Mouse (Mus musculus): Measurements from ENCODE around the gene Zfp706. TPM values are rescaled to one million over a fixed set of nuclear protein-coding genes. Genes with fewer than 3 reads are reported as not detected.

The Zfp706 gene
- polyA plus RNA-seq, 1 experiment from 2014 or later, result 457 TPM

DNA sequence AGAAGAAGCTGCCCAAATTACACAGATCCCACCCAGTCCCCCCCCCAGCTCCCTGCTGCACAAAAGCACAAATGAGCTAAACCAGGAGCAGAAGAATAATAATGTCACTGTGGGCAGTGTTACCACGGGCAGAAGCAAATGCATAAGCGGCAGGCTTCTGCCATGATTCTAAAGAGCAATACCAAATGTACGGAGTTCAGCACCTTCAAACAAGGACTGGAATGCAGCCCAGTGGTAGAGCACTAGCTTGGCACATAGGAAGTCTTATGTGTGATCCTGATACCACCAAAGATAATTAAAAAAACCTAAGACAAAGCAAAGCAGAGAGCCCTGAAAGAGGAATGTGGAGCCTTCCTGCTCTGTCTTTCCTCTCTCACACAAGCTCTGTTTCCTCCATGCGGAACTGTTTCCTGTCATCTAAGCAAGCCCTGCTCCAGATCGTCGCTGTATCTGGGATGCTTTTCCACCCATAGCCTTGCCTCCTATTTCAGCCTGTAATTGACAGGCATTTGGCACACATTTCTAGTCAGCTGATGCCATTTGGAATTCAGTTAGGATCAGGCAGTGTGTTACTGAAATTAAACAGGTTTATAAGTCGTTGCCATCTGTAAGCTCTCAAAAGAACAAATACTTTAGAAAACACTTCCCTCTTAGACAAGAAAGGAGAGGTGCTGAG is 29.0 kb upstream of the Zfp706 start:
- peak; percentile 58; the same call in 1 of the 2 replicates for ATAC-seq (ENCODE audit: low FRiP score)
- WGBS, result 58% methylated on average over 7 of the region's 7 CpGs
- no peak overlapping the region for H3K4me3 ChIP-seq (replicated peaks)
- peak overlapping the region; percentile 15; the same call in 1 of the 2 replicates for H3K27ac ChIP-seq (replicated peaks)
- no peaks in the 10 kb centered on the region for H3K36me3 ChIP-seq
- H3K9me3 ChIP-seq (replicated peaks), result no peaks in the 10 kb centered on the region
- H3K4me1 ChIP-seq, result peaks cover 12% of the 10 kb centered on the region
- no peaks in the 10 kb centered on the region for H3K27me3 ChIP-seq (replicated peaks)
- no peak overlapping the region for H3K9ac ChIP-seq (replicated peaks)
- no peak overlapping the region for H3K4me2 ChIP-seq

DNA sequence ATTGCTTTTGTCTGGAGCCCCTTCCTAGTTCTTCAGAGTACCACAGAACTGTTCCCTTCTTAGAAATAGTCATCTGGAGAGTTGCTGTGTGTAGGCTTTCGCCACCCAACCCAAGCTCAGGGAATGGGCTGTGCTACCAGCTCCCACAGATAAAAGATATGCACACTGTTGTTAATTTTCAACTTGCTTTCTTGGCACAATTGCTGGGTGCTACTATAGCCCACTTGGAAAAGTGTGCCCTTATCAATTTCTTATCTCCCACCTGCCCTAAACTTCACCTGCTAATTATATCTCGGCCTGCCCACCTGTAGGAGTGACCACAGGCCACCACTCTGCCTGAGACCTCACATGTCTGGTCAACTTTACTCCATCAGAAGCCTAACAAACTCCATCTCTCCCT is 26.6 kb upstream of the Zfp706 start:
- 93% methylated on average over 2 of the region's 2 CpGs for WGBS
- H3K9ac ChIP-seq (replicated peaks), result no peak overlapping the region
- H3K27me3 ChIP-seq (replicated peaks), result no peaks in the 10 kb centered on the region
- no peaks in the 10 kb centered on the region for H3K9me3 ChIP-seq (replicated peaks)
- H3K36me3 ChIP-seq, result no peaks in the 10 kb centered on the region
- no peak overlapping the region for H3K4me2 ChIP-seq
- no peak overlapping the region for H3K4me3 ChIP-seq (replicated peaks)
- H3K27ac ChIP-seq (replicated peaks), result no peak overlapping the region
- peaks cover 19% of the 10 kb centered on the region for H3K4me1 ChIP-seq
- no peak for ATAC-seq (ENCODE audit: low FRiP score)

DNA sequence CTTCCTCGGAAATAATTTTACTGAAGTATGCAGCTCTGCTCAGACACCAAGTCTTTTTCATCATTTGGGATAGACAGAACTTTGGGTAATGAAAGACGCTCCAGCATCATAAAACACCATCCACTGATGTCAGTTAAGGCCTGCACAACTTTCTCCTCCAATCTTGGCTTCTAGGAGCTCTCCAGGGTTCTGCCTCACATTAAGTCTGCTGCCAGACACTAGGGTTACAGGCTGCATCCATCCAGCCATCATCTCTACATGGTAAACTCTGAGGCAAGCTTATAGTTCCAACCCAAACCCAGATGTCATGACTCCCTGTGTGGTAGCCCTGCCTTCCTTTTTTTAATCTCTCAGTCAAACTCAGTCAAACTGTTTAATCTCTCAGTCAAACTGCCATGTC is 25.9 kb upstream of the Zfp706 start:
- Histone ChIP-seq H3K27me3 (replicated peaks) (no peaks in the 10 kb centered on the region), H3K4me2 (no peak overlapping the region), H3K36me3 (no peaks in the 10 kb centered on the region), H3K27ac (replicated peaks) (no peak overlapping the region), H3K4me1 (peaks cover 19% of the 10 kb centered on the region), H3K4me3 (replicated peaks) (no peak overlapping the region), H3K9ac (replicated peaks) (no peak overlapping the region), H3K9me3 (replicated peaks) (no peaks in the 10 kb centered on the region)
- 90% methylated on average over 2 of the region's 2 CpGs for WGBS
- ATAC-seq (ENCODE audit: low FRiP score), result no peak

DNA sequence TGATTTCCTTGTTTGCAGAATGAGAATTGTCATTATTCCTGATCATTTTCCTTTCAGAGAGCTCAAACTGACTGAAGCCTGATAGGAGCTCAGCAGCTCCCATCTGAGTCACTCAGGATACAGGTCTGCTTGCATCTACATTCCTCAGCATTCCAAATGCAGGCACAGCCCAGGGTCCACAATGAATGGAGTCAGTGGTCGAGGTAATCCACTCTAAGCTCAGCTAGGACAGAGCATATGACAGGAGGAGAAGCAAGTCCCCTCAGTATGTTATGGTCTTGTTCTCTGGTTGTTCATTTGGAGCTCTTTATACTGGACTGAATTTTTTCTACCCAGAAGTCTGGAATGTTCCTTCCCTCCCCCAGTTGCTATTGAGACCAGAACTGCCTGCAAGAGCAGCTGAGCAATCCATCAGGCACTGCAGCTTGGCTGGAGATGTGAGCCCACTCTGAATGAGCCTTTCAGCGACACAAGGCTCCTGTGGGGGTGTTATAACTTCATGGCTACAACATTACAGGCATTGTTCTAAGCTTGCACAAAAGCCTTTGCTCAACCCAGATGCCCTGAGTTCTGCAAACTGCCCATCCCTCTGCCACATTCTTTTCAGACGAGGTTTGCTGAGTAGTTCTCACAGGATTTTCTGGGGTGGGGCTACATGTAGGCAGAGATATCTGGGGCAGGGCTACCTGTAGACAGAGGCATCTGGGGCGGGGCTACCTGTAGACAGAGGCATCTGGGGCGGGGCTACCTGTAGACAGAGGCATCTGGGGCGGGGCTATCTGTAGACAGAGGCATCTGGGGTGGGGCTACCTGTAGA is 24.0 kb upstream of the Zfp706 start:
- no peaks in the 10 kb centered on the region for H3K27me3 ChIP-seq (replicated peaks)
- no peak overlapping the region for H3K4me3 ChIP-seq (replicated peaks)
- H3K36me3 ChIP-seq, result no peaks in the 10 kb centered on the region
- H3K4me1 ChIP-seq, result peaks cover 13% of the 10 kb centered on the region
- H3K27ac ChIP-seq (replicated peaks), result peak overlapping the region; percentile 43
- H3K9ac ChIP-seq (replicated peaks), result no peak overlapping the region
- ATAC-seq (ENCODE audit: low FRiP score), result peak; percentile 72
- WGBS, result 39% methylated on average over 6 of the region's 6 CpGs
- H3K4me2 ChIP-seq, result no peak overlapping the region
- H3K9me3 ChIP-seq (replicated peaks), result no peaks in the 10 kb centered on the region

DNA sequence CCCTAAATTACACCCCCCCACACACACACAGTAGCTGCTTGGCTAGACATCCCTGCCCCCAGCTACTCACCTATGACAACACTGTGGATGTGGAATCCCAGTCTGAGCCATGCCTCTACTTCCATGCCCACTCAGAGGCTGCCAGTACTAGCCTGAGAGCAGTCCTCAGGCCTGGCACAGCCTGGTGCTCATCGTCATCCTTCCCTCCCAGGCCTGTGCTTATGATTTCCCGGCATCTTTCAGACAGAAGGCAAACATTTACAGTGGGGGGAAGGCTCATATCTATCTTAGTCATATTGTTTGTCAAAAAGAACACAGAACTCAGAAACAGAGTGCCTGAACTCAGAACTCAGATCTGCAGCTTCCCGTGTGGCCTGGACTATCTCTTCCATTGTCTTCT is 23.4 kb upstream of the Zfp706 start:
- H3K4me3 ChIP-seq (replicated peaks), result no peak overlapping the region
- no peaks in the 10 kb centered on the region for H3K9me3 ChIP-seq (replicated peaks)
- H3K4me1 ChIP-seq, result peaks cover 9% of the 10 kb centered on the region
- no peak for ATAC-seq (ENCODE audit: low FRiP score)
- no peaks in the 10 kb centered on the region for H3K36me3 ChIP-seq
- 78% methylated on average over 3 of the region's 3 CpGs for WGBS
- peak overlapping the region; percentile 43 for H3K27ac ChIP-seq (replicated peaks)
- H3K9ac ChIP-seq (replicated peaks), result no peak overlapping the region
- no peak overlapping the region for H3K4me2 ChIP-seq
- no peaks in the 10 kb centered on the region for H3K27me3 ChIP-seq (replicated peaks)

DNA sequence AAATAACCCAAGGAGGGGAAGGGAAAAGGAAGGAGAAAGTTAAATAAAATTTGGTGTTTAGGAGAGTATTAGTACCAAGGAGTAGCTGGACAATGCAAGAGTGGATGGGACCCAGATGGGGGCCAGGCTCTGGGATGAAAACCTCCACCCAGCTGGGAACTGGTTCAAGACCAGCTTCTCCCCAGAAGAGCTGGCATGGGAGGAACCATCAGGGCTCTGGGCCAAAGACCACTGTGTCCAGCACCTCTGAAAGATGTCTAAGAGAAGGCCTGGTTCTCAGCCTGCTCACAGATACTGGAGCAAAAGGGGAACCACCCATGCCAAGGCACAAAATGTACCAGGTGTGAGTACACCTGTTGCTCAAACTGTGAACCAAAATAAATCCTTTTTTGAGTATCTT is 20.4 kb upstream of the Zfp706 start:
- no peak overlapping the region for H3K4me2 ChIP-seq
- no peak for ATAC-seq (ENCODE audit: low FRiP score)

DNA sequence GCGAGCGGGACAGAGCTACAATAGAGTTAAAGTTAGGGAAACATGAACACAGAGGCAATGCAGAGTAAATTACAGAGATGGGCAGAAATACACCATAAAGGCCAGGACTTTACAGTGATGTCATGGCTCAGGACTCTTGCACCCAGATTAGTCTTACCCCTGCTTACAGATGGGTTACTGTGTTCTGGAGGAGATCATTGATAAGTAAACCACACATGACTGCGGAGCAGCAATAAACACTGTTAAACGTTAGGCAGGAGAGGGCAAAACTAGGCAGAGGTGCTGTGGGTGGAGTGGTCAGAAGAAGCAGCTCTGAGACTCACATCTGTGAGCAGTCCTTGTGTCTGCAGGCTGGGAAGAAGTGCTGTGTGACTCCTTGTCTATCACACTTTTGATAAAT is 18.9 kb upstream of the Zfp706 start:
- Histone ChIP-seq H3K4me1 (peaks cover 5% of the 10 kb centered on the region; the same call in 1 of the 2 replicates), H3K27ac (replicated peaks) (no peak overlapping the region), H3K4me2 (no peak overlapping the region), H3K27me3 (replicated peaks) (no peaks in the 10 kb centered on the region), H3K9me3 (replicated peaks) (no peaks in the 10 kb centered on the region), H3K9ac (replicated peaks) (no peak overlapping the region), H3K4me3 (replicated peaks) (no peak overlapping the region), H3K36me3 (no peaks in the 10 kb centered on the region)
- ATAC-seq (ENCODE audit: low FRiP score), result no peak
- 90% methylated on average over 4 of the region's 4 CpGs for WGBS

More for the DNA sequence above, 20.4 kb upstream of the Zfp706 start:
- Histone ChIP-seq H3K4me3 (replicated peaks) (no peak overlapping the region), H3K27ac (replicated peaks) (no peak overlapping the region), H3K36me3 (no peaks in the 10 kb centered on the region), H3K4me1 (peaks cover 9% of the 10 kb centered on the region), H3K27me3 (replicated peaks) (no peaks in the 10 kb centered on the region), H3K9me3 (replicated peaks) (no peaks in the 10 kb centered on the region), H3K9ac (replicated peaks) (no peak overlapping the region)

DNA sequence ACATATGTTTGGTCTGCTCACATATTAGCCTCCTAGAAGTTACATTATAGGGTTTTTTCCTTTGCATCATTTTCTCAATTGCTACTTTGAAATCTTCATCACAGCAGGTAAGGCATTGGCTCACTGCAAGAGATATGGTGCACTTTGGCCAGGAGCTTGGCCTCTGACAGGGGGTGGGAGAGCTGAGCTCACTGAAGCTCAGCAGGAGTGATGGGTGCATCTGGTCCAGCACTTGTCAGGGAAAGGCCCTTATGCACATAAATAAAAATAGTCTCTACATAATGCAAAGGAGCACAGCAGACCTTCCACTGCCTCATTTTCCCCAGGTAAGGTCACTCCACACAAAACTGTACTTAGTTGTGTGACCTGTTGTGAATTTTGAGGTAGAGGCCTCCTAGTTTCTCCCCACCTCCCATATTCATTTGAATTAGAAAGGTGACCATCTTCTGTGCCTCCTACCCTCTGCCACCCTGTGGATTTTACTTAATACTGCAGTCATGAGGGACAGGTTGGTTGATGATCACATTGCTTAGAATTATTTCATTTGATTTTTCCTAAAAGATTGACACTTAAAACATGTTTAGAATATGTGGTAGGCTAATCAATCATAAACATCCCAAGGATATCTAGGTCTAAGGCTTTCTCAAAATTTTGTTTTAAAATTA is 13.1 kb upstream of the Zfp706 start:
- no peaks in the 10 kb centered on the region for H3K27me3 ChIP-seq (replicated peaks)
- H3K9ac ChIP-seq (replicated peaks), result no peak overlapping the region
- no peak for ATAC-seq (ENCODE audit: low FRiP score)

DNA sequence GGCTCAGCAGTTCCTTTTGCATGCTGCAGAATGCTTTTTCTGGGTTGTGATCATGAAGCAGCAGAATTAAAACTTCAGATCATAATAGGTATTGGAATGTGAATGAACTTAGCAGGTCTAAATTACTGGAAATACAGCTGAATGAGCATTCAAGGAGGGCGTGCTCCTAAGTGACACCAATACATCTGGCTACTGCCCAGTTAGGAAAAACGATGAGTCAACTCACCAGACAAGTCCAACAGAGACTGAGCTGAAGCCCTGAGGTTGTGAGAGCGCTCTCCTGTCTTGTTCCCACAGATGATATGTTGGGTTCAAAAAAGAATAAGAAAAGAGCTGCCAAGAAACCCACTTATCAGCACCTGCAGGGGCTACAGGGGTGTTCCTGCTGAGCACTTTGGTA is 11.9 kb upstream of the Zfp706 start:
- Histone ChIP-seq H3K4me1 (no peaks in the 10 kb centered on the region), H3K9me3 (replicated peaks) (no peaks in the 10 kb centered on the region), H3K4me2 (no peak overlapping the region), H3K36me3 (no peaks in the 10 kb centered on the region), H3K27me3 (replicated peaks) (no peaks in the 10 kb centered on the region), H3K27ac (replicated peaks) (no peak overlapping the region), H3K9ac (replicated peaks) (no peak overlapping the region), H3K4me3 (replicated peaks) (no peak overlapping the region)
- no peak for ATAC-seq (ENCODE audit: low FRiP score)
- 85% methylated on average over 3 of the region's 3 CpGs for WGBS

More for the DNA sequence above, 13.1 kb upstream of the Zfp706 start:
- no peak overlapping the region for H3K4me2 ChIP-seq
- H3K9me3 ChIP-seq (replicated peaks), result no peaks in the 10 kb centered on the region
- no peaks in the 10 kb centered on the region for H3K36me3 ChIP-seq
- no peaks in the 10 kb centered on the region for H3K4me1 ChIP-seq
- H3K27ac ChIP-seq (replicated peaks), result no peak overlapping the region
- no peak overlapping the region for H3K4me3 ChIP-seq (replicated peaks)

DNA sequence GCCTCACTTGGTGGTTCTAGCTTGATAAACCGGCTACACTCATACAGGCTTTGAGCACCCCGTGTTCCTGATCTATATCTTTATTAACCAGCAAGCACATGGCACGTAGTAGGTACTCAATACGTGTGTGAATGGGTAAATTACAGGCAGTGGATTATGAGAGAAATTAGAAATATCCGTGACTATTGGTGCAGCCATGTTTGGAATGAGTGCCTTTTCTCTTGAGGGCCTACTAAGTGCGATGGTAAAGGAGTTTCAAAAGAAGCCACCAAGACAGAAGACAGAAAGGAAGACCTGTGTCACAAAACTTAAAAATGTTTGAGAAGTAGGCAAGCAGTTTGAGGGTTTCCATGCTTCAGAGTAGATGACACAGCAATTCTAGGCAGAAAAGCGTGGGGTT is 4.3 kb upstream of the Zfp706 start:
- H3K4me2 ChIP-seq, result no peak overlapping the region
- no peak for ATAC-seq (ENCODE audit: low FRiP score)
- peaks cover 7% of the 10 kb centered on the region for H3K4me1 ChIP-seq
- no peaks in the 10 kb centered on the region for H3K9me3 ChIP-seq (replicated peaks)
- H3K27ac ChIP-seq (replicated peaks), result no peak overlapping the region
- H3K9ac ChIP-seq (replicated peaks), result no peak overlapping the region
- H3K36me3 ChIP-seq, result no peaks in the 10 kb centered on the region
- 90% methylated on average over 7 of the region's 7 CpGs for WGBS
- no peaks in the 10 kb centered on the region for H3K27me3 ChIP-seq (replicated peaks)
- H3K4me3 ChIP-seq (replicated peaks), result no peak overlapping the region

DNA sequence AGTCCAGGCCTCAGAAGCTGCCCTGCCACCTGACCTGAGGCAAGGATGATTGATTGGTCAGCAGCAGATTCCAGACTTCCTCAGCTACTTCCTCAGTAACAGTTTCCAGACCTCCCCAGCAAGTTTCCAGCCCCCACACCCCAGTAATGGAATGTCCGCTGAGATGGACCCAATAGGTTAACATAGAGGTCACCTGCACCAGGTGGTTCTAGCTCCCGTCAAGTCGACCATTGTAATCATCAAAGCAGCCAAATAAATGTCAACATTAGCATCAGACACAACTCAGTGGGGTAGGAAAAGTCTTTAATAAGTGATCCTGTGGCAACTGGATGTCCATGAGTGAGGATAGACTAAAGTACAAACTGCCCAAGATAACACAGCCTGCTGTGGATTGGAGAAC is 3.7 kb upstream of the Zfp706 start:
- no peaks in the 10 kb centered on the region for H3K36me3 ChIP-seq
- ATAC-seq (ENCODE audit: low FRiP score), result no peak
- H3K27ac ChIP-seq (replicated peaks), result no peak overlapping the region
- peaks cover 8% of the 10 kb centered on the region for H3K4me1 ChIP-seq
- H3K4me2 ChIP-seq, result no peak overlapping the region
- no peak overlapping the region for H3K4me3 ChIP-seq (replicated peaks)
- no peaks in the 10 kb centered on the region for H3K27me3 ChIP-seq (replicated peaks)
- WGBS, result 87% methylated on average over 3 of the region's 3 CpGs
- no peak overlapping the region for H3K9ac ChIP-seq (replicated peaks)
- H3K9me3 ChIP-seq (replicated peaks), result no peaks in the 10 kb centered on the region

DNA sequence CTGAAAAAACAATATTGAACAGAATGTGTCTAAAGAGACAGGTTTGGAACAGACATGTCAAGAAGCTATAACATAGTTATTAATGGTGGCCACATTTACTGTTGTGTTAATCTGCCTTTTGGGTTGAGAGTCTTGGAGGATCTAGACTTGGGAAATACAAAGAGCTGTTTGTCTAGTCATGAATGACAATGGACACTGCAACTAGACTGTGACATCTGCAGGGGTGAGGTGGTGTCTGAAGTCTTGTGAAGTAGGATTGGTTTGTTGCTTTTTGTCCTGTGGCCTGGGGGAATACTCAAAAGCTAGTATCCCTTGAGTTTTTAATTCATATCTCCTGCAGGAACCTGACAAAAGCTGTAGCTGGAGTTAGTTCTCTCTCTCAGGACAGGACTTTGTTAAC is 973 bp upstream of the Zfp706 start:
- no peak overlapping the region for H3K27ac ChIP-seq (replicated peaks)
- H3K4me2 ChIP-seq, result no peak overlapping the region
- no peak for ATAC-seq (ENCODE audit: low FRiP score)
- no peaks in the 10 kb centered on the region for H3K27me3 ChIP-seq (replicated peaks)
- H3K36me3 ChIP-seq, result no peaks in the 10 kb centered on the region
- H3K4me1 ChIP-seq, result peaks cover 33% of the 10 kb centered on the region
- no peak overlapping the region for H3K4me3 ChIP-seq (replicated peaks)
- no peak overlapping the region for H3K9ac ChIP-seq (replicated peaks)
- H3K9me3 ChIP-seq (replicated peaks), result no peaks in the 10 kb centered on the region

Measured in neural tube, embryonic 15.5 days (tissue).